Mouse (Mus musculus): ENCODE measurements at regions not wholly inside any gene's neighbourhood (a gene's known extent, or its start where the extent isn't known, plus 50 kb on each side); places are given as distances from the start of the nearest gene placed in this dataset.

DNA sequence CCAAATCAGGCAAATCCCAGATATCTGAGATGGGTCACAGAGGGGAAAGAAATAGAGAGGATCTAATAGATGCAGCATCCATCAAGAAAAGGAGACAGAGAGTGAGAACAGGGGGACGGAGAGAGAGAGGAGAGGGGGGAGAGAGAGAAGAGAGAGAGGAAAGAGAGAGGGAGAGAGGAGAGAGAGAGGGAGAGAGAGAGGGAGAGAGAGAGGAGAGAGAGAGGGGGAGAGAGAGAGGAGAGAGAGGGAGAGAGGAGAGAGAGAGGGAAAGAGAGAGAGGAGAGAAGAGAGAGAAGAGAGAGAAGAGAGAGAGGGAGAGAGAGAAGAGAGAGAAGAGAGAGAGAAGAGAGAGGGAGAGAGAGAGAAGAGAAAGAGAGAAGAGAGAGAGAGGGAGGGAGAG is 462.7 kb downstream of the Rnf144b start:
- DNase-seq: no peak

DNA sequence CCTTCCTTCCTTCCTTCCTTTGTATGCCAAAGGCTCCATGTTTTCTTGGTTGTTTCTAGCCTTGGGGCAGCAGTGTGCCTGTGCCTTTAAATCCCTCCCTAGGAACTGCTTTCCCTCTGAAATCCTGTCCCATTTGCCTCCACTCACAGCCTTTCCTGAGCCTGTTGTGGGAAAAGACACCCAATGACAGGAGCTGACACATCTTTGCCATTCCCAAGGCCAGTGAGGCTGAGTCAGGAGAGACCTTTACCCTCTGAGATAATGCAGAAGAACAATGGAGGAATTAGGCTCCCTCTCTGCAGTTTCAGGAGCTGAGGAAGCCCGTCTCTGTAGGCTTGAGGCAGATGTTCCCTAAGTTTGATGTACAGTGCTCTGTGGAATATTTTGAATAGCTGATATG is 480.2 kb downstream of the Rnf144b start:
- DNase-seq: no peak

DNA sequence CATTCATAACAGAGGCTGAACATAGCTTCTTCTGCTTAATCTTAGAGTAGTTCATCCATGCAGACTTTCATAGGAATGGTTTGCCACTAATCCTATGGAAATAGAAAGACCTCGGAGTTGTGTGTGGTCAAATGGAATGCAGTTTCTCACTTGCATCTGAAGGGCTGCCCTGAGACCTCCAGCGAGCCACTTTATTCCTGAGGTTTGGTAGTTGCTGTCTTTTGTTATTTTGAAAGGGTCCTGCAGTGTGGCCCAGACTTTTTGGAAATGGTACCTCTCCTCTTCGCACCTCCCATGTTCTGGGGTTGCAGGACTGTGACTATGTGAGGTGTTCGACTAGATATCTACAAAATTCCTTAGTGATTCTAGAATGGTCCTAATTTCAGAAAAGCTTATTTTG is 489.0 kb downstream of the Rnf144b start:
- no peak for DNase-seq

DNA sequence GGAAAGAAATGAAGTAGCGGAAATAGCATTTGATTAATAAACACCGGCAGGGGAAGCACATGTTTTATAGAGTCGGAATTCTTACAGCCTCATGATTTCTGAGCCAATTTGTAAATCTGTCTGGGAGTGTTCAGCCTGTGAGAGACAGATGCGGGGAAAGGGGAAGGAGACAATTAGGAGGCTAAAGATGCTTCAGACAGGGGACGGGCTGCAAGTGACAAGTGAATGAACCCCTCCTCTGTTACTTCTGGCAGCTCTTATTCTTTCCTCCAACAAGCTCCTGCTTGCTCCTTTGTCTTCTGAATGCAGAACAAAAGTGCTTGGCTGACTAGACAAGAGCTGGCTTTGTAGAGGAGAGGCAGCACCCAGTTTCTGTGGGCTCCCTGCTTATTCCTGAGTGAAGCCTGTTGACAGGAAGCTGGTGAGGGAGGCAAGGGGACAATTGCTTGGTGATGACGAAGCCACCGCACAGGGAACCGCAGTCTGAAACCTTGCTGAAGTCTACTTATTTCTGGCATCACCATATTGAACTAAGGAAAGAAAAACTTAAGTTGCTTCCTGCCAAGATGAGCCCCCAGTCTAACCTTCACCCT is 514.2 kb downstream of the Rnf144b start:
- no peak for DNase-seq

DNA sequence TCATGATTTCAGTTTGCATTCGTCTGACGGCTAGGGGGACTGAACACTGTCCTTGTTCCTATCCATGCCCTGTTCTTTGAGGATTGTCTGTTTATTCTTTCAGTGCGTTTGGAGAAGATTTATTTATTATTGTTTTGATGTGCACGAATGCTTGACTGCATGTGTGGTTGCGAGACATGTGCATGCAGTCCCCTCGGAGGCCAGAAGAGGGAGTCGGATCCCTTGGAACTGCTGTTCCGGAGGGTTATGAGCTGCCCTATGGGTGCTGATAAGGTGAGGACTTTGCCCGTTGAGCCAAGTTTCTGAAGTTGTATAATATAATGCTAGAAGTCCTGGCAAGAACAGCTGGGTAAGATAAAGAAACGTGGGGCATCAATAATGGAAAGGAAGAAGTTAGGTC is 519.9 kb downstream of the Rnf144b start:
- DNase-seq: no peak

DNA sequence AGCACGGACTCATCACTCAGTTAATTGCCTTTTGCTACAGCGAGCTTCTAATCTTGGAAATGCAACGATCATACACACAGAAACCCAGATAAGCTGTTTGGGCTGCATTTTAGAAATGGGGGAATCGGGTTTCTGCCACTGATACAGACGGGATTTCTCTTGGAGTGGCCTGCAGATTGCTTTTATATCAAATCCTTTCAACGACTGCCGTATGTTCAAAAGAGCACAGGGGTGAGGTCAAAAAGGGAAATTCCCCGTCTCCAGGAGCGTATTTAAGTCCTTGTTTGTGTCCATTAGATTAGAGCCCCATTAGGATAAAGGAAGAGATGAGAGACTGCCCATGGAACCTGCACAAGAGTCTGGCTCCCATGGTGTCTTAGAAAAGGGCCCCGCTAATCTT is 522.6 kb downstream of the Rnf144b start:
- DNase-seq: no peak

DNA sequence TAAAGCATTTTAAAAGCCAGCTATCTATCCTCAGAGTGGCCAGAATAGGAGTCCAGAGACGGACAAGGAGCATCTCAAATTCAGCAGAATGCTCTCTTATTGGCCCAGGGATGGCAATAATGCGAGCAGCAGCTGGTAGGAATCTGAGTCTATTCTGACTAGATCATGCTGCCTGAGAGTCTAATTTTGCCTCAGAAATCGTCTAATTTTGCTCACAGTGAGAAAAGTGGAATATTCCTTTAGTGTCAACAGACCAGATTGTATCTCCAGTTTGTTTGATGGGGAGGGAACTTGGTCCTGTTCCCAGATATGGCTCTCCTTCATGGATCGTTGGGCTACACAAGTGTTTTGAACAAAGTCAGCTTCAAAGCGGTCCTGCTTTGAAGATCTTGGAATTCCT is 525.2 kb downstream of the Rnf144b start:
- peak in 1 of 2 experiments; percentile 3 for DNase-seq

DNA sequence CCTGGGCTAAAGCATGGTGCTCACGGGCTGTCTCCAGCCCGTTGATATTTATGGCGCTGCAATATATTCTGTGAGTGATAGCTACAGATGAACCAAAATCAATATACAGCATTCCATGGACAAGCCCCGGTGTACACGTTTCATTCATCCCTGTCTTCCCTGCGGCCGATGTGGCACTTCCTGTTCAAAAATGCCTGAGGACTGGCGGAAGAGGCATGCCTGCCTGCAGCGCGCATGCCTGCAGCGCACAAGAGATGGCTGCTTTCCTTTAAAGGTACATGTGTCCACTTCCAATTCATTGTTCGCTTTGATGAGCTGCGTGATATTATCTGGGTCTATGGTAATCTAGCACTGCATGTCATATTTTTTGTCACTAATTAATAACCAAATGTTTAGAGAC is 527.6 kb downstream of the Rnf144b start:
- DNase-seq: no peak

DNA sequence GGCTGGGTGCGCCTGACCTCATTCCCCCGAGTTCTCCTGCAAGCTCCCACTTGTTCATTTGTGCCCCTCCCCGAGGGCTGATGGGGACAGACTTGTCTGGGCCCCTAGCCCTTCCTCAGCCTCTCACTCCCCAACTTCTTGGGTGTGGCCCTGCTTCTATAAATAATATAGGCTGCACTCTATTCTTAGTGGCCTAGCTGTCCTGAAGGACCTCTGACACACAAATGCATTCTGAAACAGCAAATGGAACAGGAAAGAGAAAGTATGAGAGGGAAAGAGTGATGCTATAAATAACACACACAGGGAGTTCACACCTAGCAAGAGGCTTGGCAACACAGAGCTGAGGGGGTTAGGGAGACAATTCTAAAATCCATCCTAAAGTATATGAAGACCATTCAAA is 544.0 kb downstream of the Rnf144b start:
- DNase-seq: no peak

DNA sequence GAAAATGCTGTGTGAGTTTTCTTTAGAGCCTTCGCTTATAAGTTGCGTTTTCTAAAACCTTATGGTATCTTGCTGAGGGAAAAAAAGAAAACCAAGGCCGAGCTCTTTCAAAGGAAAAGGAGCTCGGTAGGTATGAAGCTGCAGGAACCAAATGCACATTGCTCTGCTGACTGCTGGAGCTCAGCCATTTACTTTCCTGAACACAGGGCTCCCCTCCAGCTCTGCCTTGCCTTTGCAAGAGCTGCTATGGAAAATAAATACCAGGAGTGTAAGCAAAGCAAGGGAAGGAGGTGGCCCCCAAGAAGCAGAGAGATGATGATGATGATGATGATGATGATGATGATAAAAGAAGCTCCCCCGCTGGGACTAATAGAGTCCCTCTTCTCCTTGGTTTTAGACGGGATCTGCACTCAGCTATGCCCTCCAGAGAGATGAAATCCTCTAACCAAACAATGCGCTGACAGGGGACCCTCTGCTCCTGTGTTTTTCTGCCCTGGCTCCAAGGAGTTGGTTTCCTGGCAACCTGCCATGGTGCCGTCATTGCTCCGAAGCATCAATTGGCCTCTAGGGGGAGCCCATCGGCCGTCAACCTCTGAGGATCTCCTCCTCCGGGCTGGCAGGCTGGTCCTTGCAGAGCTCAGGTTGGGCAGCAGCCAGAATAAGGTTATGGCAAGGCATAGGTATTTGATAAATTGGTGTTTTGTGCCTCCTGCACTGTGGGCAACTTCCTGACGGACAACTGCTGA is 544.7 kb downstream of the Rnf144b start:
- peak; percentile 74 to 81 for DNase-seq

DNA sequence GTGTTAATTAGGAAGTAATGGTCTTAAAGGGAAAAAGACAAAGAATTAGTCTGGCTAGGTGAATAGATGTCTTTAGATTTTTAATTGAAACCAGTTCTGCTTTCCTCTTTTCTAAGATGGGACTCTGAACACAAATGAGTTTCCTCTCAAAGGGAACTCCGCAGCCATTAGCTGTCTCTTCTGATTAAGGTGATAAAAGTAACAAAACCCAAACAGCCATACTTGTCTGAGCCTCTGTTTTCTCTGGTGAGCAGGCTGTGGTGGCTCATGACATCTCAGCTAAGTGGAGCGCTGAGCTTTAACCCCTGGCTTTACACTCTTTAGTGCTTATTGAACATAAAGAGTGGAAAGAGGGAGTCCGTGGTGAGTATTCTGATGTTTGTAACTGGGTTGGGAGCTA is 565.7 kb downstream of the Rnf144b start:
- DNase-seq: no peak

DNA sequence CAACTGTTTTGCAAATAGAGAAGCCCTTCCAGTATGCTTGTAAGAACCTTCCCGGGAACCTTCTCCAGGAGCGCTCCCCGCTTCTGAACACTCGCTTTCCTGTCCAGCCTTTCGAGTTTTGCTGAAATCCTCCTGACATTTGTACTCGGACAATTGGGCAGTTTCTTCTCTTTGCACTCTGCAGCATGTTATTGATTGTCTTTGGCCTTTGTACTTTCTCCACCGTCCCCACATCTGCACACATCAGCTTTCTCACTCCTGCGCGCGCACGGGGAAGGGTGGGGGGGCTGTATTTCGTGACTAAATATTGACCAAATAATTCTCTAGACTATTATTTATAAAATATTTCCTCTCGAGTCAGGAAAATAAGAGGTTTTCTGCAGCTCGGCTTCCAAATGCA is 567.2 kb upstream of the Id4 start:
- DNase-seq: no peak

DNA sequence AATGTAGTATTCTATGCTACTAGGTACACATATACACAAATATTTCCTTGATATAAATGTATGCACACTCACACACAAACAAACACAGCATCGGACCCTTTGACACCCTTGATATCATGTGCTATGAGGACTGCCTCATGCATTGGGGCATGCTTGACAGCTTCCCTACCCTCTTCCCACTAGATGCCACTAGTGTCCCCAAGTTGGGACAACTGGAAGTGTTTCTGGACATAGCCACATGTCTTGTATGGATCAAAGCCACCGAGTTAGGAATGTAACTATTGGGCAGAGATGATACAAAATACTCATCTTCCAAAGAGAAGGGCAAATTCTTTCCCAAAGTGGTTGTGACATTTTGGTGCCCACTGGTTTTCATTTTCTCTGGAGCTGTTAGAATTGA is 565.2 kb upstream of the Id4 start:
- DNase-seq: no peak

DNA sequence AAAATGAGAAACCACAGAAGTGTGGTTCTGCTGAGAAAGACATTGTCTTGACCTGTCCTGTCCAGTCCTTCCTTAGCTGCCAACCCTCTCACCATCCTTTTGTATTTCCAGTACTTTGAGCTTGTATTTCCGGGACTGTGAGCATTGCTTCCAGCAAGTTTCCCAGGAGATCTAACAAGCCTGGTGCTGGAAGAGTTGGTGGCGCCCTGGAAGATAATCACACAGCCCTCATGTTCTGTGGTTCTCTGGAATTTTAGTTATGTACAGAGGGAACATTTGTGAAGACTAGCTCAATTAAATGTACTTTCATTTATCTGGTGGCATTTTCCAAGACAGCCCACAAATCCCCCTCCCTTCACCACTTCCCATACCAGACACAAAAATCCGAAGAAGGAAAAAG is 560.5 kb upstream of the Id4 start:
- DNase-seq: no peak

DNA sequence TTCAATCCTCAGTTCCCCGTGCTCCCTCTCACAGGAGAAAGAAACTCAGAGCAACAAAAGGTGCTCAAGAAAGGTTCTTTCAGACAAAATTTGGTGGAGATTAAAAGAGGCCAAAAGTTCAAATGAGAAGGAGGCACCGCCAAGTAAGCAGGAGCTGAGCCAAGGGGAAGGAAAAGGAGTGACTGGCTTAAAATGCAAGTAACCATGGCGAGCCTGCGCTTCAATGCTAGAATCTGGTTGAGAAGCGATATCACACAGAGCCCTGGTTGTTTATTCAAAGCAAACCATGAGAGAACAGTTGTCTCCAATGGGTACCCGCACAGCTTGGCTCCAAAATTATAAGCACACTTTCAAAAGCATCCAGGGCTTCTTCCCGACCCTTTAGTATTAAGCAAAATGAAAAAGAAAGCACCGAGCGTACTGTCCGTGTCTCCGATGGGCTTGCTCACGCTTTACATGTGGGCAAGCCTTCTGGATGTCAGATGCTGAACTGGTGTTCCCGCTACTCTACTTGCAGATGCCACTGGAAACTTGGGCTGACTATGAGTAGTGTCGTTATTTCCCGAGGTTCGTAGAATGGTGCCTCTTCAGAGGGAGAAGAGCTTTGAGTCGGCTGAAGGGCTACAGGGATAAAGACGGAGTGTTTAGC is 552.9 kb upstream of the Id4 start:
- DNase-seq: peak; percentile 4 to 6

DNA sequence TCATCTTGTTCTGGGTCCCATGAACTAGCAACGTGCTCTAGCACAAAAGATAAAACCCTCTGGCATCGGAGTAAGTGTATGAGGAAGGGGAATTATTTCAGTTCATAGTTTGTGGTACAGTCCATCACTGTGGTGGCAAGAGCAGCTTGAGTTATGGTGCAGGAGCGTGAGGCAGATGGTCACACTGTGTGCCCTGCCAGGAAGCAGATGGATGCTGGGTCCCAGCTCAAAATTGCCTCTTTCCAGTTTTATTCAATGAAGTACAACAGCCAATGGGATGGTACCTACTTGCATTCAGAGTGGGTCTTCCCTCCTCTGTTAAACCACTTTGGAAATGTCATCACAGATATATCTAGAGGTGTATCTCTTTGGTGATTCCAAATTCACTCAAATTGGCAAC is 551.7 kb upstream of the Id4 start:
- DNase-seq: no peak

DNA sequence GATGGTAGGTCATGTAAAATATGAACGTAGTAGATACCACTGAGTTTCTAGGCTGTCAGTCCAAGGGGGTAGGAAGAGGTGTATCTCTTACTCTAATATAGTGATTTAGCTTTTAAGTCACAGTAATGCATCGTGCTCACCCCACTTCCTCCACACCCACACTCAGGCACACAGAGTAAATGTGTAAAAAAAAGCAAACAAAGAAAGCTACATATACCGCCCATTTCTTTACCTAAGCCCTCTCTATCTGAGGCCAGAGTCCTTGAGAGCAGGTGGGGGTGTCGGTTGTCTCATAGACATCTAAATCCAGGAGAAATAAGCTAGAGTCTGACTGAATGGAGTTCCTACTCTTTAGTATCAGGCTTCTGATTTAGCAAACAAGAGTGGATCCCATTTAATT is 548.5 kb upstream of the Id4 start:
- DNase-seq: no peak

DNA sequence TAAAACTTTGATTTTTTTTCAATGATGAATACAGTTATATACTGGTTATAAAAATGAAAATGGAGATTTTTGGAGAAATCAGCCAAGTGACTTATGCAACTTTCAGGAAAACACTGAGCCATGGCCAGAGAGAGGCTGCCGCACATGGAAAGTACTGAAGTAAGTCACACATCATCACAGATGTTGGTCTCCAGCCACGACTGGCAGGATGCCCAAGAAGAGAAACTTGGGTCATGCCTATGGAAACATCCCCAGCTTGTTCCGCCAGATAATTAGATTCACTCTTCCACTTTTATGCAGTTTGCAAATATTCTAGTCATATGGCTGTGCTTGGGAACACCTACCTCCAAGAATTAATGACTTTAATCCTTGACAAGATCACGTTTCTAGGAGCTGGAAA is 544.8 kb upstream of the Id4 start:
- no peak for DNase-seq

DNA sequence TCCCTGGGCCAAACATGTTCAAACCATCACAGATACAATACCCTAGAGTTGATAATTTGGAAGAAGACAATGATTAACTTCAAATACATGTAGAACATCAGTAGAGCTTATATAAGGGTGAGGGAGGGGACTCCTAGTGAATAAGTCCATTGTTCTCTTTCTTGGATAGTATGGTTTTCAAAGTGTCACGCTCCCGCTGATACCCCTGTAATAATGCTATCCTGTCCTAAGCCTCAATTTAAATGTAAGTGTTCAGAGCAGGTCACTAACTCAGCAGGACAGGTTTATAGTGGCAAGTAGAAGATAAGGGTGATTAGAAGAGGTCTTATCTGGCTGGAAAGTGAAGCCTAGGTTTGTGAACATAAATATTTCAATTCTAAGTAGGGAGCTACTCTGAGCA is 540.4 kb upstream of the Id4 start:
- DNase-seq: no peak

DNA sequence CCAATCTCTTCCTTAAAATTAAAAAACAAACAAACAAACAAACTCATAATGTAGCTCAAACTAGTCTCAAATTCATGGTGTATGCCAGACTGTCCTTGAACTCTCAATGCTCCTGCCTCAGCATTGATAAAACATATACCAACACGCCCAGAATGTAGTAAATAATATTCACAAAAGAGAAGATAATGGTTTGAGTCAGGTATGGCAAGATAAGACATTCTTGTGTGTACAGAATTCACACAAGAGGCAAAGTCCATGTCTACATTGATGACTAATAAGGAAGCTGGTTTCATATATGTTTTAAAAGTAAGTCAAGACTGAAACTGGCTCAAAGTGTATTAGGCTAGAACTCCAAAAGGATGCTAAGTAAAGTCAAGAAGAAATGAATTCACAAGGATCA is 526.6 kb upstream of the Id4 start:
- no peak for DNase-seq

DNA sequence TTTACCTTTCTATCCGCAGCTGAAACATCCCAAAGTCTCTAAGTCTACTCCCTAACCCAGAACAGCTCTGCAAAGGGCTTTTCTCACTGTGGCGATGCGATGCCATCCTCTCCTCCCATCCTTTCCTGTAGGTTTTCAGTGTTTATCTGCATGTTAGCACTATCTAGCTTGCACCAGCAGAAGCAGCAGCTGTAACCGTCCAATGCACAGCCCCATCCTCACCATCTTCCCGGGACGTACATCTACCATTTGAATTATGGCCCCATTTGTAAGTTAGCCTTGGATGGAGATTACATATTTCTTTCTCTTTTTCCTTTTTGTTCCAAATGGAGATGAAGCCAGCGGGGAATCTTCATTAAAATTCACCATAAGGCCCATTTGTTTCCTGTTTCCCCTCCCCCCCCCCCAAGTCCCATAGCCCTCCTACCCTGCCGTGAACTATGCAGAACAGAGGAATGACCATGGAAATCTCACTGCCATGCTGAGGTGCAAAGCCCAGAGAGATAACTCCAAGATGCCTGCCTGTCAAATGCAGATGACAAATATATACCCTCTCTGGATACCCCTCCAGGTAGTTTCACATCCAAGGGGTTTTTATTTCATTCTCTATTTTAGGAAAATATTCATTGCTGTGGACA is 525.5 kb upstream of the Id4 start:
- DNase-seq: no peak

DNA sequence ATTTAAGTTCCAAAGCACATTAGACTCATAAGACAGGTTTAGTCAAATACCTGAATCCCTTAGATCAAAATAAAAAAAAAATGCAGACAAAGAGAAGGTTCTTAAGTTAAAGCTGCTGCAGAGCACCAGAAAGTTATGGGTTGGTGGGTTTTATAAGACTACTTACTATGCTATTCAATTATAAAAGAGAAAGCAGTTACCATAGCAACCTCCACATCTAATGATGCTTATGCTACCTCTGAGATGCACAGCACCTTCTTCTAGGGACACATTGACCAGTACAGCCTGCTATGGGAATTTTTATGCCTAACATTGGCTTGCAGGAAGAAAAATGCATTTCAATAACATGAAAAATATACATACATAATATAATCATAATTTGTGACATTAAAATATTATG is 512.1 kb upstream of the Id4 start:
- no peak for DNase-seq

DNA sequence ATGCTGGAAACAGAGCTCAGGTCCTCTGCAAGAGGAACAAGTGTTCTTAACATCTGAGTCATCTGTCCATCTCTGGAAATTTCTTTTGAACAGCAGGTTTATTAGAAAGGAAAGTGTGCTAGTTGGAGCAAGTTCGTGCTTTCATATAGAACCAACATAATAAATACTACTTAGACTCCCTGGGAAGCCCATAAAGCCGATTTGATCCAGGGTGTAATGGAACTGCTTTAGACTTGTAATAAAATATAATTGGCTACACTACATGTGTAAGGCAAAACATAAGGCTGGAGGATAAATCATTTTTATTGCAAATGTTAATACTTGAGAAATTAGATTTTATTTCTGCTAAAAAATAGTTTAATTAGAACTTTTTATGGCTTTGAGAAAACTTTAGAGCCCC is 510.0 kb upstream of the Id4 start:
- no peak for DNase-seq
